Mouse (Mus musculus) liver, adult 2 months (tissue): ENCODE measurements around the gene Plcb4. TPM values are rescaled to one million over a fixed set of nuclear protein-coding genes. Genes with fewer than 3 reads are reported as not detected.

Experiments used
- DNase-seq: peaks from one replicate; pipeline ENCODE4 v3.0.0-alpha.2; 2011; ENCODE audit warnings: low read depth, low spot score; ENCODE audit errors: extremely low read depth
- H3K27ac ChIP-seq: fragments of 200-500 bp; replicated peaks from 2 replicates; pipeline ENCODE4 v1.5.1; 2012; ENCODE audit warnings: low read depth, mild to moderate bottlenecking, control low read depth, inconsistent platforms, low read length; ENCODE audit not compliant: insufficient read depth
- H3K27me3 ChIP-seq: fragments of 200-500 bp; 2 replicates; pipeline ENCODE4 v1.6.1; 2012; ENCODE audit warnings: mild to moderate bottlenecking, moderate library complexity, low read length, inconsistent platforms; ENCODE audit not compliant: control insufficient read depth, insufficient read depth
- H3K36me3 ChIP-seq: fragments of 200-500 bp; 2 replicates; pipeline ENCODE4 v1.6.1; 2012; ENCODE audit warnings: low read length, inconsistent platforms; ENCODE audit not compliant: control insufficient read depth, insufficient read depth
- H3K4me1 ChIP-seq: fragments of 200-500 bp; 2 replicates; pipeline ENCODE4 v1.6.1; 2011; ENCODE audit warnings: low read length; ENCODE audit not compliant: control insufficient read depth, insufficient read depth
- H3K4me3 ChIP-seq: fragments of 200-500 bp; 2 replicates; pipeline ENCODE4 v1.5.1; 2011; ENCODE audit warnings: low read depth, mild to moderate bottlenecking, control low read depth, low read length, moderate library complexity; ENCODE audit not compliant: insufficient read depth
- H3K79me2 ChIP-seq: fragments of 200-500 bp; 2 replicates; pipeline ENCODE4 v1.6.1; 2012; ENCODE audit warnings: inconsistent platforms, mild to moderate bottlenecking, low read length, moderate library complexity; ENCODE audit not compliant: control insufficient read depth, insufficient read depth
- H3K9ac ChIP-seq: fragments of 200-500 bp; 2 replicates; pipeline ENCODE4 v1.6.1; 2012; ENCODE audit warnings: low read depth, mild to moderate bottlenecking, control low read depth, inconsistent platforms, low read length
- CTCF ChIP-seq: fragments of 200-500 bp; IDR thresholded peaks from 2 replicates; pipeline ENCODE4 v1.5.1; 2011; ENCODE audit warnings: low read depth, low read length, control low read depth
- POLR2A ChIP-seq: fragments of 200-500 bp; IDR thresholded peaks from 2 replicates; pipeline ENCODE4 v1.6.1; 2011; ENCODE audit warnings: low read length, control low read depth; ENCODE audit not compliant: insufficient read depth; ENCODE audit errors: extremely low read depth
- WGBS: fragments of 180-500 bp; shearing (Covaris S2); methylation state at CpG from one replicate; pipeline ENCODE4 v1.1.7; 2018; 5-methylcytosine and 5-hydroxymethylcytosine counted together
- polyA plus RNA-seq: library from polyadenylated mRNA; depleted of rRNA; stranded (reverse); fragments of >200 nt; gene quantifications from 2 replicates; pipeline ENCODE4 v1.2.3, GENCODE M21; 2012
- total RNA-seq: library from RNA; depleted of rRNA; stranded (reverse); fragments of >200 nt; gene quantifications from 2 replicates; pipeline ENCODE4 v1.2.3, GENCODE M21; 2014

Gene Plcb4
- total and polyA plus RNA-seq, 2 experiments, result 0.88 to 4.3 TPM

DNA sequence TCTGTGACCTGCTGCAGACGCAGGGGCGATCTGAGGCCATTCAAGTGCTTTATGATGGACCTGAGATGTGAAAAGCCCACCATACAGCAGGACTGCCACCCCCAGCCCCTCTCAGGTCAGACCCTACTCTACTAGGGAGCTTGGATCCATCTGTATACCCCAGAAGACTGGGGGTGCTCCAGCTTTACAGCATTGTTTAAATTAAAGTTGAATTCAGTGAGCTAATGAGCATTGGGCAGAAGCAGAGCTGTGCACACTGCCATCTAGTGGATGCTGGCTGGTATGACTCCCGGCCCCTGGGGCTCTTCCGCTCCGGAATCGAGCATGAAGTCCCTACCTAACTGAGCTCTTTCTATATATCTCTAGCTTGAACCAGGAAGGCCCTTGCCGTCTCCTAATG lies 298.9 kb downstream of the Plcb4 start:
- no peak overlapping the region for H3K27ac ChIP-seq
- DNase-seq, result peak; percentile 14

DNA sequence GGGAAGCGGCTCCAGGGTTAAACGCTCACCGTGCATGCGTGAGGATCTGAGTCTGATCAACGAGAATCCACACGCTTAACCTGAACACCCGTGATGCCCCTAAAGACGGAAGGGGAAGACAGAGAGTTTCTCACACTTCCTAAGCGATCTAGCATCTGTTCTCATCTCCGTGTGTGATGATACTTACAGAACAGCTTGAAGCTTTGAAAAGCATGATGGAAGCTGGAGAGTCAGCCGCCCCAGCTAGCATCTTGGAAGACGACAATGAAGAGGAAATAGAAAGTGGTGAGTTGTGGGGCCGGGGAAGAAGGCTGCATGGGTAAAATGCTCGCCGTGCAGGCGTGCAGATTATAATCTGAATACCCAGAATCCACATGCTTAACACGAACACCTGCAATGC lies 299.6 kb downstream of the Plcb4 start:
- no peaks in the 10 kb centered on the region for H3K4me1 ChIP-seq
- H3K4me3 ChIP-seq, result no peak overlapping the region
- H3K79me2 ChIP-seq, result no peaks in the 10 kb centered on the region
- no peaks in the 10 kb centered on the region for H3K27me3 ChIP-seq
- no peaks in the 10 kb centered on the region for H3K36me3 ChIP-seq
- DNase-seq, result no peak
- 95% methylated on average over 17 of the region's 17 CpGs for WGBS
- H3K9ac ChIP-seq, result no peak overlapping the region
- no peak overlapping the region for H3K27ac ChIP-seq
- TF ChIP-seq CTCF (no peak), POLR2A (no peak)

More for the DNA sequence above, 298.9 kb downstream of the Plcb4 start:
- WGBS, result 38% methylated on average over 7 of the region's 7 CpGs
- Histone ChIP-seq H3K36me3 (no peaks in the 10 kb centered on the region), H3K79me2 (no peaks in the 10 kb centered on the region), H3K4me3 (no peak overlapping the region), H3K4me1 (no peaks in the 10 kb centered on the region), H3K27me3 (no peaks in the 10 kb centered on the region), H3K9ac (no peak overlapping the region)
- peak; percentile 91 for TF ChIP-seq CTCF
- TF ChIP-seq POLR2A, result no peak

DNA sequence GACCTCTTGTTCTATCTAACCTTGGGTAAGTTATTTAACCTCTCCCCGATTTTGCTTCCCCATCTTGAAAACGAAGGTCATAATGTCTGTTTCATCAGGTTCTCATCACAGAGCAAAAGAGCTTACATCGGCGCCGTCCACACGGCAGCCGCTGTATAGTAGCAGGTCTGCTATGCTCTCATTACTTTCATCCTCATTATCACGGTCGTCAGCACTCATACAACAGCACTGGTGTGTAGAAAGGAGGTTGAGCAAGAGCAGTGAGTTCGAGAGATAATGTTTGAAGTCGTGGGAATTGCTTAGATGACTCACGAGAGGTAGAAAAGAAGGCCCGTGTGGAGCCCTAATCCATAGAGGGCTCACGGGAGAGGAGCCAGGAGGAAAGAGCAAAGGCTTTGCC lies 304.3 kb downstream of the Plcb4 start:
- Histone ChIP-seq H3K9ac (no peak overlapping the region), H3K27me3 (no peaks in the 10 kb centered on the region), H3K36me3 (no peaks in the 10 kb centered on the region), H3K4me3 (no peak overlapping the region), H3K4me1 (peaks cover 1% of the 10 kb centered on the region; the same call in 1 of the 2 replicates), H3K27ac (no peak overlapping the region), H3K79me2 (no peaks in the 10 kb centered on the region)
- no peak for DNase-seq
- no peak for TF ChIP-seq POLR2A
- no peak for TF ChIP-seq CTCF
- 77% methylated on average over 14 of the region's 14 CpGs for WGBS

DNA sequence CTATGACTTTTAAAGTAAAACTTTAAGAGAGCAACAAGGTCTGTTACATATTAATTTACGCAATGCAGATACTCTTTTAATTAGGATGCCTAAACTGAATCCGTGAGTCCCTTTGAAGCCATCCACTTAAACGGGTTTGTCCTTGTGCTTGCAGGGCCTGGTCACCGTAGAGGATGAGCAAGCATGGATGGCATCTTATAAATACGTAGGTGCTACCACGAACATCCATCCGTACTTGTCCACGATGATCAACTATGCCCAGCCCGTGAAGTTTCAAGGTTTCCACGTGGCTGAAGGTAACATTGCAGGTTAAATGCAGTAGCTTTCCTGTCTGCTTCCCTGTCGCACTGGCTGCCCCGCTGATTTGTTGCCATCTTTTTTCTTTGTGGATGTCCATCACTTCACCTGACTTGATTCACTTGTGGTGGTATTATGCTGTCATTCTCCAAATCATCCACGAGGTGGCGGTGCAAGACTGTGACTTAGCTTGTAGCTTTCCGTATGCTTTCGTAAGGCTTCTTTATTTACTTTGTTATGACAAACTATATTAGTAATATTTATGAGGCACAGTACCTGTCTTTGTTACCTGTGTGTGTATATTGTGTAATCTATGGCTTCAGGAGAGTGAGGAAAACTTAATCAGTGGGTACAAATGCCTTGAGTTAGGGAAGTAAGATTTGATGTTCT lies 308.2 kb downstream of the Plcb4 start:
- TF ChIP-seq CTCF, result peak; percentile 51
- TF ChIP-seq POLR2A, result no peak
- 50% methylated on average over 16 of the region's 16 CpGs for WGBS
- Histone ChIP-seq H3K27ac (no peak overlapping the region), H3K36me3 (no peaks in the 10 kb centered on the region), H3K27me3 (no peaks in the 10 kb centered on the region), H3K4me3 (no peak overlapping the region), H3K79me2 (no peaks in the 10 kb centered on the region), H3K4me1 (peaks cover 1% of the 10 kb centered on the region; the same call in 1 of the 2 replicates), H3K9ac (no peak overlapping the region)
- DNase-seq, result peak; percentile 38

DNA sequence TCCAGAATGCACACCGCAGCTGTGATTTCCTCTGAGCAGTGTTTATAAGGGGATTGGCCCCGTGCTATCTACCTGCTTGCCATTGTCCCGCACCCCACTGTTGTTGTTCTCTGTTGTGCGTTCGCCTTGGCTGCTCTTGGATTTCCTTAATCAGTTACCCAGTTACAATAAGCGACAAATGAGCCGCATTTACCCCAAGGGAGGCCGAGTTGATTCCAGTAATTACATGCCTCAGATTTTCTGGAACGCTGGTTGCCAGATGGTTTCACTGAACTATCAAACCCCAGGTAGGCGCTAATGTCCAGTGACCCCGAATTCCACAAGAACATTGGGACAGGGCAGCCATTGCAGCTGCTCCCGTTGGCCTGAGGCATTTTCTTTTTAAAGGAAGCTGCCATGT lies 309.3 kb downstream of the Plcb4 start:
- no peak overlapping the region for H3K4me3 ChIP-seq
- no peak overlapping the region for H3K27ac ChIP-seq
- WGBS, result 91% methylated on average over 12 of the region's 12 CpGs
- H3K27me3 ChIP-seq, result no peaks in the 10 kb centered on the region
- no peak for DNase-seq
- H3K36me3 ChIP-seq, result no peaks in the 10 kb centered on the region
- no peak overlapping the region for H3K9ac ChIP-seq
- H3K4me1 ChIP-seq, result peaks cover 1% of the 10 kb centered on the region; the same call in 1 of the 2 replicates
- TF ChIP-seq CTCF (no peak), POLR2A (no peak)
- H3K79me2 ChIP-seq, result no peaks in the 10 kb centered on the region

DNA sequence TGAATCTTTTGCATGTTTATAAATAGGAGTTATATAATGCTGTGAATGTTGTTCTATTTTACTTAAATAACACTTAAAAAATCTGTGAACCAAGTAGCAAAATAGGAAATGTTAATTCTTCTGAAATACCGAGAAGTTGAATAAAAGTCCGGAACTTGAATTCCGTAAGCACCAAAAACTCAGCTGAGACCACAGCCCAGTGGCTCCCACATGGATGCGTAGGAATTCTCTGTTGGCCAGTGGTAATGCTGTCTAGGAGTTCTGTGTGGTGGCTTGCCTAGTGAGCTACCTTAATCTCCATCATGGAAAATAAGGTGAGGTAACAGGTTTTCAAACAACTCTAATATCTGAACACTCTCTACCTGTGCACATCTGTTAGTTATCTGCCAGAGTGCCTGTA lies 312.1 kb downstream of the Plcb4 start:
- TF ChIP-seq CTCF (no peak), POLR2A (no peak)
- no peak overlapping the region for H3K9ac ChIP-seq
- no peaks in the 10 kb centered on the region for H3K36me3 ChIP-seq
- H3K27ac ChIP-seq, result no peak overlapping the region
- no peaks in the 10 kb centered on the region for H3K79me2 ChIP-seq
- 96% methylated on average over 4 of the region's 4 CpGs for WGBS
- peaks cover 1% of the 10 kb centered on the region; the same call in 1 of the 2 replicates for H3K4me1 ChIP-seq
- DNase-seq, result no peak
- H3K4me3 ChIP-seq, result no peak overlapping the region
- H3K27me3 ChIP-seq, result no peaks in the 10 kb centered on the region
